Mouse (Mus musculus): ENCODE data around the gene Klf11.

Klf11 gene

GRCm38 (mm10) chr12:24651642-24652342, 718 bp downstream of the Klf11 start:
- peak; percentile 92 for DNase-seq (ENCODE audit: extremely low read depth, insufficient read length, low spot score)

GRCm38 (mm10) chr12:24654065-24654862, 3.2 kb downstream of the Klf11 start:
- DNase-seq (ENCODE audit: extremely low read depth, insufficient read length, low spot score): no peak

GRCm38 (mm10) chr12:24656436-24656835, 5.4 kb downstream of the Klf11 start:
- DNase-seq (ENCODE audit: extremely low read depth, insufficient read length, low spot score): no peak

GRCm38 (mm10) chr12:24658998-24659397, 7.9 kb downstream of the Klf11 start:
- DNase-seq (ENCODE audit: extremely low read depth, insufficient read length, low spot score): no peak

GRCm38 (mm10) chr12:24659923-24660322, 8.8 kb downstream of the Klf11 start:
- no peak for DNase-seq (ENCODE audit: extremely low read depth, insufficient read length, low spot score)

- no peak for DNase-seq (ENCODE audit: extremely low read depth, insufficient read length, low spot score)
Measured at GRCm38 (mm10) chr12:24661100-24661499, 10.0 kb downstream of the Klf11 start.

GRCm38 (mm10) chr12:24662131-24662530, 11.1 kb downstream of the Klf11 start:
- no peak for DNase-seq (ENCODE audit: extremely low read depth, insufficient read length, low spot score)

GRCm38 (mm10) chr12:24680096-24680491, 29.0 kb downstream of the Klf11 start:
- DNase-seq (ENCODE audit: extremely low read depth, insufficient read length, low spot score): no peak

- no peak for DNase-seq (ENCODE audit: extremely low read depth, insufficient read length, low spot score)
Measured at GRCm38 (mm10) chr12:24680492-24681285, 29.6 kb downstream of the Klf11 start.

GRCm38 (mm10) chr12:24681286-24682023, 30.4 kb downstream of the Klf11 start, which contains the start of gene Cys1:
Gene Cys1 (minus strand): TSS chr12:24681813.
- DNase-seq (ENCODE audit: extremely low read depth, insufficient read length, low spot score): no peak

- no peak for DNase-seq (ENCODE audit: extremely low read depth, insufficient read length, low spot score)
Measured at GRCm38 (mm10) chr12:24682563-24682962, 31.5 kb downstream of the Klf11 start.

GRCm38 (mm10) chr12:24683461-24683860, 32.4 kb downstream of the Klf11 start:
- no peak for DNase-seq (ENCODE audit: extremely low read depth, insufficient read length, low spot score)

- no peak for DNase-seq (ENCODE audit: extremely low read depth, insufficient read length, low spot score)
Measured at GRCm38 (mm10) chr12:24686038-24686695, 35.1 kb downstream of the Klf11 start.

GRCm38 (mm10) chr12:24686696-24687346, 35.7 kb downstream of the Klf11 start:
- DNase-seq (ENCODE audit: extremely low read depth, insufficient read length, low spot score): no peak

GRCm38 (mm10) chr12:24690351-24690750, 39.3 kb downstream of the Klf11 start:
- DNase-seq (ENCODE audit: extremely low read depth, insufficient read length, low spot score): no peak

- DNase-seq (ENCODE audit: extremely low read depth, insufficient read length, low spot score): peak; percentile 43
Measured at GRCm38 (mm10) chr12:24696500-24697483, 45.7 kb downstream of the Klf11 start.

GRCm38 (mm10) chr12:24697484-24698204, 46.6 kb downstream of the Klf11 start:
- no peak for DNase-seq (ENCODE audit: extremely low read depth, insufficient read length, low spot score)

GRCm38 (mm10) chr12:24698514-24698913, 47.4 kb downstream of the Klf11 start:
- no peak for DNase-seq (ENCODE audit: extremely low read depth, insufficient read length, low spot score)
